Mouse (Mus musculus) small intestine, adult 2 months (tissue): ENCODE results near the gene Pogk.

Experiments used
- CTCF ChIP-seq: fragments of 200-500 bp; IDR thresholded peaks from 2 replicates; pipeline ENCODE4 v1.5.1; 2012; ENCODE audit warnings: low read depth, mild to moderate bottlenecking, control low read depth, inconsistent platforms, low read length, moderate library complexity, mixed read lengths; ENCODE audit not compliant: insufficient replicate concordance, insufficient read length; ENCODE audit errors: extremely low read depth
- POLR2A ChIP-seq: fragments of 200-500 bp; IDR thresholded peaks from 2 replicates; pipeline ENCODE4 v1.6.1; 2012; ENCODE audit warnings: low read depth, mild to moderate bottlenecking, control low read depth, inconsistent platforms, low read length, moderate library complexity

DNA sequence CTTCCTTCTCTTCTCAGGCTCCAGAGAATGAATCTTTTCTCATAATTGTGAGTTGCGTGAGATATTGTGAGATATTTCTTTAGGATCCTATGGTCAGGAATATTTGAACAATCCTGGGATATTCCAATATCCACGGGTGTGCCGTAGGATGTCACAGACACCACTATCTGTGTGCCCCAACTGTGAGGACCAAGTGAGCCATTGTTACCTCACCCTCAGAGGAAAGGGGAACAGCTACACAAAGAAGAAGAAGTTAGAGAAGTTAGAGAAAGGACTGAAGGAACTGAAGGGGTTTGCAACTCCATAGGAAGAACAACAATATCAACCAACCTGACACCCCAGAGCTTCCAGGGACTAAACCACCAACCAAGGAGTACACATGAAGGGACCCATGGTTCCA, 32.3 kb upstream of the Pogk start:
- TF ChIP-seq CTCF = no peak
- no peak for TF ChIP-seq POLR2A
